Mouse (Mus musculus): ENCODE measurements around the gene Aifm3.
"Not testable (repeated sequence)": the region's sequence is repeated elsewhere in the genome, so short reads cannot be mapped to it uniquely, and the experiment has no call there.

Aifm3 gene

DNA sequence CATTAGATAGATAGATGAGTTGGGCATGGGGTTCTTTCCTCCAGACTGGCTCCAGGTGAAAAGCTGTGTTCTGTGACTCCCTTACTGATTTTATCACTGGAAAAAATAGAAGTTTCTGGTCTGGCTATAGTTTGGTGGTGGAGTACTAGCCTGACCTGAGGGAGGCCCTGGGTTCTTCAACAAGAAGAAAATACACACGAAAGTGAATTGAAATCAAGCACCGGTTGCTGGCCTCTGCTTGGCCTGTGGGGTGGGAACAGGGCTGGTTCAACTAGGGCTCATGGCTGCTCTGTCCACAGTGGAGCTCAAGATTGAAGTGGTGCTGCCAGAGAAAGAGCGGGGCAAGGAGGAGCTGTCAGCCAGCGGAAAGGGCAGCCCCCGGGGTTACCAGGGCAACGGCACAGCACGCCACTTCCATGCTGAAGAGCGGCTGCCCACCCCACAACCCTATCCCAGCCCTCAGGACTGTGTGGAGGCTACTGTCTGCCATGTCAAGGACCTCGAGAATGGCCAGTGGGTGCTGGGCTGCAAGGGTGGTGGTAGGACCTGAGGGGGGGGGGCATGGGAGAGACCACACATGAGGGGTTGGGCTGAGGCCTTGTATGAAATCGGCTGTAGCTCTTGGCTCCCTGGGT lies 10.0 kb downstream of the Aifm3 start:
- DNase-seq (ENCODE audit: low spot score): no peak

DNA sequence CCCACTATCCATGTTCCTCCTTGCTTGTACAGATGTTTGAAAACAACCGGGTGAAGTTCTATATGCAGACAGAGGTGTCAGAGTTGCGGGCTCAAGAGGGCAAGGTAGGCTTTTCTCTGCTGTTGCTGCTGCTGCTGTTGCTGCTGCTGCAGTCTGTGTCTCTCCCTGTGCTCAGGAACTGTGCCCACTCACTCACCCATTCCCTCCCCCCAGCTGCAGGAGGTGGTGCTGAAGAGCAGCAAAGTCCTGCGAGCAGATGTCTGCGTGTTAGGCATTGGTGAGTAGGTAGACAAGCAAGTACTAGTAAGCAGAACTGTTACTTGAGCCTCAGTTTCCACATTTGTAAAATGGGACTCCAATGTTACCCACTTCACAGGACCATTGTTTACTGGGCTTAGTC lies 13.3 kb downstream of the Aifm3 start:
- no peak for DNase-seq (ENCODE audit: low spot score)

- no peak for DNase-seq (ENCODE audit: low spot score)
These were observed 17.7 kb downstream of the Aifm3 start for GRCm38 (mm10) chr16:17507018-17507552.

DNA sequence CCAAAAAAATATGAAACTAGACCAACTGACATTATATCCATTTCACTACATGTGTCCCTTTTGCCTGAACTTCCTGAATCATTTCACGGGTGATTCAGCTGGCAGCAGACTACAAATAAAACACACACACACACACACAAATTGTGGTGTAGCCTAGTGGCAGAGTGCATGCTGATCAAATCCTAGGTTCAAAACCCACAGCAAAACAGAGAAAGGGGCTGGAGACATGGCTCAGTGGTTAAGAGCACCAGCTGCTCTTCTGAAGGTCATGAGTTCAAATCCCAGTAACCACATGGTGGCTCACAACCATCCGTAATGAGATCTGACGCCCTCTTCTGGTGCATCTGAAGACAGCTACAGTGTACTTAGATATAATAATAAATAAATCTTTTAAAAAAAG lies 18.6 kb downstream of the Aifm3 start:
- not testable (repeated sequence) for DNase-seq (ENCODE audit: low spot score)

- peak; percentile 89 for DNase-seq (ENCODE audit: low spot score)
These were observed 19.3 kb downstream of the Aifm3 start, which contains the start of gene Lztr1 for GRCm38 (mm10) chr16:17508546-17509239. TSS of gene Lztr1 (plus strand) at chr16:17508688.

GRCm38 (mm10) chr16:17509240-17509597 lies 19.8 kb downstream of the Aifm3 start:
- no peak for DNase-seq (ENCODE audit: low spot score)

DNA sequence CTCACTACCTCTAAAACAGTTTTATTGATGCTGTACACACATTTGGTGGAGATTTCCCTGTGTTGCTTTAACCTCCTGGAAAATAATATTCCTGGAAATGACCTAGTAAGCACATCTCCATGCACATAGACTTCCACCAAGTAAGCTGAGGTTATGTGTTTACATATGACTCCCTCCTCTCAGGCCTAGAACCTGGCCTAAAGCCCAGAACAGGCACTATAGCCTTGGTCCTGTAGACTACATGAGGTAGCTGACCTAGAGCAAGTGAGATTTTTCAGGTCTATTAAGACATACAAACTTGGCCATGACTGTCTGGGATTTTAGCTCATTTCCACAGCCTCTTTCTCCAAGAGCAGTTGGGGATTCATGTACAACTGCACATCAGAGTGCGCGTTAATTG lies 20.7 kb downstream of the Aifm3 start:
- no peak for DNase-seq (ENCODE audit: low spot score)

GRCm38 (mm10) chr16:17510686-17511085 lies 21.3 kb downstream of the Aifm3 start:
- DNase-seq (ENCODE audit: low spot score): no peak

DNA sequence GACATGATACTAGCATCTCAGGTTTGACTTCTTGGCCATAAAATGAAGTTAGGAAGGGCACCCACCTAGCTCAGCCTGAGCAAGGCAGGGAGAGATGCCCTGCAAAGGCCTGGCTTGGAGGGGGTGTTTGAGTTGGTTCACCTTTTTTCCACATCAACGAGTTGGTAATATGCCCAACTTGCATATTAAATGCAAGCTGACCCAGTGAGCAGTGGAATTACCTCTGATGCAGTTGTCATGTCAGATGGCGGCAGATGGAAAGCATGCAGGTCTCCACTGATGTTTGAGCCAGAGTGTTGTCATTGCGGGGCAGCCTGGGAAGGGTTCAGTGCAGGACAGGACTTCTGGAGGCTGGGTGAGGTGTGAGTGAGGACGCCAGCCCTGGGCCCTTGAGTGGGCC lies 22.0 kb downstream of the Aifm3 start:
- no peak for DNase-seq (ENCODE audit: low spot score)

- no peak for DNase-seq (ENCODE audit: low spot score)
These were observed 29.5 kb downstream of the Aifm3 start for GRCm38 (mm10) chr16:17518910-17519309.

DNA sequence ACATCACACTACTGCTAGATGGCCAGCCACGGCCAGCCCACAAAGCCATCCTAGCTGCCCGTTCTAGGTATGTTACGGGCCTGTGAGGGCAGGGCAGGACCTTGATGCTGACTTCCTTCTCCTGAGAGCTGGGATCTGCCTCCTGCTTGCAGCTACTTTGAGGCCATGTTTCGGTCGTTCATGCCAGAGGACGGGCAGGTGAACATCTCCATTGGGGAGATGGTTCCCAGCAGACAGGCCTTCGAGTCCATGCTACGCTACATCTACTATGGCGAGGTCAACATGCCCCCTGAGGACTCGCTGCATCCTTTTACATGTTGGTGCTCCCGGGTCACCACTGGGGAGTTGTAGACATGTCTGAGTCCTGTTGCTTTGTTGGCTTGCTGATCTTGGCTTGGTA lies 34.7 kb downstream of the Aifm3 start:
- DNase-seq (ENCODE audit: low spot score): no peak

- no peak for DNase-seq (ENCODE audit: low spot score)
These were observed 36.1 kb downstream of the Aifm3 start for GRCm38 (mm10) chr16:17525524-17525923.

- DNase-seq (ENCODE audit: low spot score): no peak
These were observed 36.8 kb downstream of the Aifm3 start for GRCm38 (mm10) chr16:17526223-17526622.

DNA sequence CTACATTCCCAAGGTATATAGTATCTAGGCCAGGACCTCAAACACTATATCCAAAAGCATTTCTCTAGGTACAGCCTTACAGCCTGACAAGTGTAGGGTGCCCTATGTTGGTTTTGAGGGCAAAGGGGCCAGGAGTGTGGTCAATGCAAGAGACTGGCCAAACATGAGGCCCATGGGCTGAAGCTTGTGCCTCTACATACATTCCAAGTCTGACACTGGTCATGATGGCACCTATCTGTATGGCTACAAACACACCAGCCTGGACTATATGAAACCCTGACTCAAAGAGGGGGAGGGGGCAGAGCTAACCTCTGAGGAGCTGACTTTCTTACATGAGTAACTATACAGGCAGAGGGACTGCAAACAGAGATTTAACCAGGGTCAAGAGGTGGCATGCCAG lies 38.2 kb downstream of the Aifm3 start:
- no peak for DNase-seq (ENCODE audit: low spot score)

- DNase-seq (ENCODE audit: low spot score): no peak
These were observed 38.9 kb downstream of the Aifm3 start for GRCm38 (mm10) chr16:17528276-17528675.

DNA sequence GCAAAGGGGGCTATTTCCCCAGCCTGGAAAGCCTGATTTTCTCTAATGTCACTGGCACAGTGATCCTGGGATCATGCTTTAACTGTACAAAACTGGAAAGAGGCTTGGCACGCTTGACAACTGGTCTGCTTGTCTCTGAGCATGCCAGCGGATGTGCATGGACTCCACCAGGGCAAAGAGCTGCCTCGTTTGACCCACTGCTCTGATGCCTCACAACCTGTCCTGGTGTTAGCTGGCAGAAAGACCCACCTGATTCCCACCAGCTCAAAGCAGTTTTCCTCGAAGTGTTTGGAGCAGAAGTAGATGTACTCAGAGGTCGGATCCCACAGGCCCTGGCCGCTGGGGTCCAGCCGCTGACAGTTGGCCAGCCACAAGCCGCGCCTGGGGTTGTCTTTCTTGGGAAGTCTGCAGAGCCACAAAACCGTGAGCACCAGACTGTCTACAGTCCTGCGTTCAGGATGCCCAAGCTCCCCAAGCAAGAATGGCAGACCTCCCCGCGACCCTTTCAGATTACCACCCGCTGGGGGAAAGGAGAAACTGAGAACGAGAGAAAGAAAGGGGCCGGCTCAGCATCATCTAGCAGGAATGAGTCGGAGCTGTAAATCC lies 40.7 kb downstream of the Aifm3 start:
- DNase-seq (ENCODE audit: low spot score): no peak

GRCm38 (mm10) chr16:17530640-17531288 lies 41.4 kb downstream of the Aifm3 start, which contains the start of gene Thap7:
TSS of gene Thap7 (minus strand) at chr16:17531136.
- DNase-seq (ENCODE audit: low spot score): peak; percentile 98

GRCm38 (mm10) chr16:17532271-17532670 lies 42.9 kb downstream of the Aifm3 start:
- no peak for DNase-seq (ENCODE audit: low spot score)

DNA sequence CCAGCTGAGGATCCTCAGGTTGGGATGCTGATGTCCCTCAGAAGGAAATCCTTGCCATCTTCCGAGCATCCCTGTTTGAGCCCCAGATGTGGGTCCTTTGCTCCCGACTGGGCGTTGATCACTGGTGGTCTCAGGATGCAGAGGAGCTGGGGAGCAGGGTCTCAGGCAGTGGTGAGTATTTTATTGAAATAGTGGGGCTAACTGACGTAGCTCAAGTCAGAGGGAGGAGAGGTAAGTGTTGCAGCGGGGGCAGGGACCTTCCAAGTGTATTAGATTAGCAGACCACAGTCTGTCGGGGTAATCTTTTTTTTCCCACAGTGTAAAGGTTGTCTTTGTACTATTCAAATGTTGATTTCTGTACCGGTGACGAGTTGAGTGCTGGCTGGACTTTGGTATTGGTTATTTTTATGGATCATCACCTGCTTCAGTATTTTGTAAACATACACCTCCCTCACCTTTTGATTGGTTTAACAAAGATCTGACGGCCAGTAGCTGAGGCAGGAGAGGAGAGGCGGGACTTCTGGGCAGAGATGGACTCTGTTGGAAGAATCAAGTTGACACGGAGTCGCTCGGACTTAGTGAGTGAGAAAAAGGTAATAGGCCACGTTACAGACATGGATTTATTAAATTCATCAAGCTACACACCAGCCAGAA lies 43.4 kb downstream of the Aifm3 start:
- DNase-seq (ENCODE audit: low spot score): no peak

DNA sequence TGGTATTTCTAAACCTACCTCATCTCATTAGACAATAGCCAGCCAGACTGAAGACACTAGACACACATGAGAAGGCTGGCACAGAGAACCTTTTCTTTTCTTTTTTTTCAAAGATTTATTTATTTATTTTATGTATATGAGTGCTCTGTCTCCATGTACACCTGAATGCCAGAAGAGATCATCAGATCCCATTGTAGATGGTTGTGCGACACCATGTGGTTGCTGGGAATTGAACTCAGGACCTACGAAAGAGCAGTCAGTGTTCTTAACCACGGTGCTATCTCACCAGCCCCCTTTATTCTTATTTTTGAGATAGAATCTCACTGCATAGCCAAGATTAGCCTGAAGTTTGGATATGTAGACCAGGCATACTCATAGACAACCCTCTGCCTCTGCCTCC lies 47.2 kb downstream of the Aifm3 start:
- no peak for DNase-seq (ENCODE audit: low spot score)

- no peak for DNase-seq (ENCODE audit: low spot score)
These were observed 53.2 kb downstream of the Aifm3 start for GRCm38 (mm10) chr16:17542632-17543031.

DNA sequence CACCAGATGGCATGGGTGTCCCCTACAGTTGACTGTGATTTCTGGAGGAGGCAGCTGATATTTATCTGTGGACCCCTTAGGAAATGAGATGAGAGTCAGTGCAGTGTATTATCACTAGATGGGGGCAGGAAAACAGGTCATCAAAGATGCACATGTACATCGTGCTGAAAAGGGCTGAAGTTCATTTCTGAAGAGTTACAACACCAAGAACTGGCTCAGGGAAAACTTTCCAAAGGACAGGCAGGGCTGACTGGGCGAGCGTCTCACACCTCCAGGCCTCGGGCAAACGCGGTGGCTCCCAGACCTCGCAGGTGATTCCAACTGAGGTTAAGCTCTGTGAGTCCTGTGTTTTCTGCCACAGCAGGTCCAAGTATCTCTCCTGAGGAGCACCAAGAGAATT lies 63.4 kb downstream of the Aifm3 start:
- DNase-seq (ENCODE audit: low spot score): no peak
